Mouse (Mus musculus) limb, embryonic 14.5 days (tissue): ENCODE measurements at regions not wholly inside any gene's neighbourhood (a gene's known extent, or its start where the extent isn't known, plus 50 kb on each side); places are given as distances from the start of the nearest gene placed in this dataset.
A peak's percentile ranks its signal among the peaks of the same experiment; 100 is the strongest.

Experiments
- ATAC-seq: fragments of 200-750 bp; cut with Nextera tagmentation; 2 replicates; pipeline ENCODE4 v1.8.0; 2017; ENCODE audit warnings: low read depth, moderate number of reproducible peaks, moderate TSS enrichment; ENCODE audit not compliant: low FRiP score
- DNase-seq: peaks from one replicate; pipeline ENCODE4 v3.0.0-alpha.2; 2015; ENCODE audit warnings: low spot score
- H3K27ac ChIP-seq: fragments of 300-500 bp; sonication (generic); replicated peaks from 2 replicates; pipeline ENCODE4 v1.5.1; 2014; ENCODE audit warnings: low read depth, mild to moderate bottlenecking, low read length, moderate library complexity, mixed read lengths
- H3K27me3 ChIP-seq: fragments of 300-500 bp; sonication (generic); 2 replicates; pipeline ENCODE4 v1.6.1; 2014; ENCODE audit warnings: low read length, mixed read lengths; ENCODE audit not compliant: control insufficient read depth, insufficient read depth
- H3K36me3 ChIP-seq: fragments of 300-500 bp; sonication (generic); 2 replicates; pipeline ENCODE4 v1.6.1; 2014; ENCODE audit warnings: mild to moderate bottlenecking, low read length, moderate library complexity, mixed read lengths; ENCODE audit not compliant: control insufficient read depth, insufficient read depth
- H3K4me1 ChIP-seq: fragments of 300-500 bp; sonication (generic); 2 replicates; pipeline ENCODE4 v1.6.1; 2014; ENCODE audit warnings: antibody characterized with exemption, low read length, mixed read lengths; ENCODE audit not compliant: control insufficient read depth, insufficient read depth
- H3K4me2 ChIP-seq: fragments of 300-500 bp; sonication (generic); replicated peaks from 2 replicates; pipeline ENCODE4 v1.6.1; 2014; ENCODE audit warnings: low read depth, mild to moderate bottlenecking, low read length, moderate library complexity; ENCODE audit not compliant: severe bottlenecking
- H3K4me3 ChIP-seq: fragments of 300-500 bp; sonication (generic); replicated peaks from 2 replicates; pipeline ENCODE4 v1.5.1; 2014; ENCODE audit warnings: low read length
- H3K9ac ChIP-seq: fragments of 300-500 bp; sonication (generic); 2 replicates; pipeline ENCODE4 v1.6.1; 2014; ENCODE audit warnings: mild to moderate bottlenecking, low read depth, low read length, moderate library complexity; ENCODE audit not compliant: severe bottlenecking
- H3K9me3 ChIP-seq: fragments of 300-500 bp; sonication (generic); 2 replicates; pipeline ENCODE4 v1.6.1; 2016; ENCODE audit warnings: low read length; ENCODE audit not compliant: control insufficient read depth
- POLR2A ChIP-seq: fragments of 200-500 bp; IDR thresholded peaks from 2 replicates; pipeline ENCODE4 v1.8.0; 2012; ENCODE audit warnings: inconsistent platforms, mild to moderate bottlenecking, moderate library complexity, borderline replicate concordance; ENCODE audit not compliant: insufficient read depth, insufficient read length; ENCODE audit errors: extremely low read depth
- WGBS: fragments of 180-500 bp; shearing (Covaris S2); extraction: QIAGEN DNeasy Blood & Tissue Kit; methylation state at CpG from one replicate; pipeline ENCODE4 v1.1.7; 2014; 5-methylcytosine and 5-hydroxymethylcytosine counted together

DNA sequence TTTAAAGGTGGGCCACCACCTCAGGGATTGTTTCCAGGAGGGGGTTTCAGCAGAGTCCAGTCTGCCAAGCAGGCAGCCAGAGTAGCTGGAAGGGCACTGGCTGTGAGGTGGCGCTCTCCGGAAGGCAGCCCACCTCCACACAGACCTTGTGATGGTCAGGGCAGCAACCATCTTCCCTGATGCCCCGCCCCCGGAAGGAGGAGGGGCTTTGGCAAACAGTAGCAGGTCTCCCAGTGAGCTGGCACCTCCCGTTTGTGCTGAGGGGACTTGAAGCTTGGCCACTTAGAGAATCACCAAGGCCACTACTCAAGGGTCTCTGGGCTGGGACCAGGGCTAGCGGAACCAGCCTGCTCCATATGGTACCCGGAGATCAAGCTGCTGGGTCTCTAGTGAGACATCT, 67.4 kb upstream of the Nkx1-1 start:
- Histone ChIP-seq H3K9me3 (no peaks in the 10 kb centered on the region), H3K27ac (no peak overlapping the region), H3K9ac (no peak overlapping the region), H3K4me3 (no peak overlapping the region), H3K36me3 (no peaks in the 10 kb centered on the region), H3K4me1 (peaks cover 10% of the 10 kb centered on the region; the same call in 1 of the 2 replicates), H3K27me3 (peaks cover 6% of the 10 kb centered on the region; the same call in 1 of the 2 replicates), H3K4me2 (no peak overlapping the region)
- no peak for DNase-seq
- ATAC-seq = no peak
- WGBS = 51% methylated on average over 7 of the region's 7 CpGs
- TF ChIP-seq POLR2A = no peak

DNA sequence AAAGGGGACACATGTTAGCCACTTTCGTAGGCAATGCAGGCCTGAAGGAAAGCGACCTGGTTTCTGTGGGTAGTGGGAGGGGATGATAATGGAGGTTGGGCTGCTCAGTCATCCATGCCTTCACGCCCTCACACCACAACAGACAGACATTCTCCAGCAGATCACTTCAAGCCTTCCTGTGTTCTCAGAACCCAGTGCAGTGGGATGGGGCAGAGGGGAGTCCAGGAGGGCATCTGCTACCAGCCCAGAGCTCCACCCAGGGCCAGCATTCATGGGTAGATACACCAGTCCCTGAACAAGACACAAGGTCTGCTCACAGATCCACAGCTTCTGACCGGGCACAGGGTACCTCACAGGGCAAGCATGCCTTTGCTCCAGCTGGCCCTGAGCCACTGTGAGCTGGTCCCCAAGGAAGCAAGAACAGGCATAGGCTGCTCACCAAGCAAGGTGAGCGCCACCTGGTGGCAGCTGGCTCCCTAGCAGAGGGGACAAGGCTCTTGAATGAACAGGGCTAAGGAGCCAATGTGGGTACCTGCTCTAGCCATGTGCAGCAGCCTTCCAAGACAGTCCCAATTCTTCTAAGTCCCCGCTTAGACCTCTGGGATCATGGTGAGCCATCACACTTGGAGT, 62.2 kb upstream of the Nkx1-1 start:
- H3K4me2 ChIP-seq = no peak overlapping the region
- WGBS = 18% methylated on average over 6 of the region's 6 CpGs
- no peaks in the 10 kb centered on the region for H3K9me3 ChIP-seq
- peaks cover 11% of the 10 kb centered on the region; the same call in 1 of the 2 replicates for H3K27me3 ChIP-seq
- no peak for TF ChIP-seq POLR2A
- H3K4me3 ChIP-seq = no peak overlapping the region
- peak; percentile 71 for DNase-seq
- ATAC-seq = no peak; the same call in 1 of the 2 replicates
- no peaks in the 10 kb centered on the region for H3K4me1 ChIP-seq
- H3K9ac ChIP-seq = no peak overlapping the region
- no peak overlapping the region for H3K27ac ChIP-seq
- no peaks in the 10 kb centered on the region for H3K36me3 ChIP-seq

DNA sequence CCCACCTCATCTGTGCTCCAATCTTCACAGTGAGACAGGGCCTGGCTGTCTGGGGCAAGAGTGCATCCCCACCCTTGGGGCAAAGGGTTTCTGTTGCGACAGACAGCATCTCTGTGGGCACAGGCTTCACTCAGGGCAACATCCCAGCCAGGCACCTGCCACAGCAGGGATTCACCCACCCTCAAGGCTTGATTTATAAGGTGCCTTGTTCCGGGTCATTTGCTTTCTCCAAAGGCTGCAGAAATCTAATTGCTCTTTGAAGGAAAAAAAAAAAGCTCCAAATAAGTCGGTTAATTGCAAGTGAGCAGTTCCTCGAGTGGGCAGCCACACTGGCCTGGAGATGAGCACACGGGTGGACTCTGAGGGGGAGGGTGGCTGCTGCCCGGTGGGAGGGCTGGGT, 61.5 kb upstream of the Nkx1-1 start:
- H3K4me3 ChIP-seq = no peak overlapping the region
- no peak overlapping the region for H3K27ac ChIP-seq
- H3K36me3 ChIP-seq = no peaks in the 10 kb centered on the region
- no peak for TF ChIP-seq POLR2A
- no peaks in the 10 kb centered on the region for H3K9me3 ChIP-seq
- WGBS = 13% methylated on average over 6 of the region's 6 CpGs
- no peak overlapping the region for H3K9ac ChIP-seq
- no peak for DNase-seq
- no peak for ATAC-seq
- no peak overlapping the region for H3K4me2 ChIP-seq
- peaks cover 10% of the 10 kb centered on the region; the same call in 1 of the 2 replicates for H3K27me3 ChIP-seq
- H3K4me1 ChIP-seq = no peaks in the 10 kb centered on the region

DNA sequence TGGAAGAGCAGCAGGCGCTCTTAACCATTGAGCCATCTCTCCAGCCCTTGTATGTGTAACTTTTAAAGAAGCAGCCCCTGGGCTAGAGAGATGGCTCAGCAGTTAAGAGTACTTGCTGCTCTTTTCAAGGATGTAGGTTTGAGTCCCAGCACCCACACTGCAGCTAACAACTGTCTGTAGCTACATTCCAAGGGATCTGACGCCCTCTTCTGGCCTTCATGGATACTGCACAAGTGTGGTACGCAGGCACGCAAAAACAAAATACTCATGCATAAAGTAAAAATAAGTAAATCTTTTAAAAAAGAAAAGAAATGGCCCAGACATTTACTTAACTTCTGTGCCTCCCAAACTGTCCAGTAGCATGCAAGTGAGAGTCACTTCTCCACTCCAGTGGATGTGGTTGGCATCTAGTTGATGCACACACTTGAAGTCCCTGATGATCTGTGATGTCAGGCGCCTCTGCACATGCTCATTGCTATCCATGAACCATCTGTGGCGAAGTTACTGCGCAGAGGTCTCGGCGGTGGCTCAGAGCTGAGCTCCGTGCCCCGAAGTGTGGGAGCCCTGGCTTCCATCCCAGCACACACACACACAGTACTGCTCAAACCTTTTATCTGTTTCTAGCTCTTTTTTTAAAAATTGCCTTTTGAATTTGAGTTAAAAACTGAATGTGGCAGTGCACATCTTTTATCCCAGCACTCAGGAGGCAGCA, 59.0 kb upstream of the Nkx1-1 start:
- DNase-seq (no peak), ATAC-seq (no peak)
- no peaks in the 10 kb centered on the region for H3K9me3 ChIP-seq
- 0 out of 2 replicates have a peak, but pooled peaks cover 5% of the 10 kb centered on the region for H3K27me3 ChIP-seq
- H3K36me3 ChIP-seq = no peaks in the 10 kb centered on the region
- H3K4me2 ChIP-seq = no peak overlapping the region
- H3K27ac ChIP-seq = no peak overlapping the region
- no peaks in the 10 kb centered on the region for H3K4me1 ChIP-seq
- WGBS = 86% methylated on average over 11 of the region's 11 CpGs
- H3K9ac ChIP-seq = no peak overlapping the region
- TF ChIP-seq POLR2A = no peak
- no peak overlapping the region for H3K4me3 ChIP-seq

DNA sequence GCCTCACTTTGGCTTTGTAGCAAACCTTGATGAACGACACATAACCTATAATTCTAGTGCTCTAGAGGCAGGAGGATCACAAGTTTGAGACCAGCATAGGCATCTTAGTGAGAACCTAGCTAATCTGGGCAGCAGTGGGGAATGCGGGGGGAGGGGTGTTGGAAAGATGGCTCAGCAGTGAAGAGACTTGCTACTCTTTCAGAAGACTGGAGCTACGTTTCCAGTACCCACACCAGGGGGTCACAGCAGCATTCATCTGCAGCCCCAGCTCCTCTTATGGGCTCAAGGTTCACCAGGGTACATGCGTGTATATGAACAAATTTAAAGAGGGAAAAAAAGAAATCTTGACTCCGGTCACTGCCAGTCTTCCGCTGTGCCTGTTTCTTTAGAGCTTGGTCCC, 55.5 kb upstream of the Nkx1-1 start:
- WGBS = 67% methylated on average over 6 of the region's 6 CpGs
- H3K27me3 ChIP-seq = 0 out of 2 replicates have a peak, but pooled peaks cover 4% of the 10 kb centered on the region
- no peak overlapping the region for H3K27ac ChIP-seq
- no peak for TF ChIP-seq POLR2A
- no peak overlapping the region for H3K4me2 ChIP-seq
- no peak for DNase-seq
- H3K36me3 ChIP-seq = no peaks in the 10 kb centered on the region
- no peak overlapping the region for H3K4me3 ChIP-seq
- no peak overlapping the region for H3K9ac ChIP-seq
- ATAC-seq = no peak
- no peaks in the 10 kb centered on the region for H3K9me3 ChIP-seq
- no peaks in the 10 kb centered on the region for H3K4me1 ChIP-seq
